ENCODE assay signal across 1 mouse cellular context in genomic region chr9:106417841-106418625, GRCm38 (mm10).
TF ChIP-seq lines count a peak whose summit lies in the region.

No protein-coding gene starts in this region.

TF ChIP-seq in C2C12, 6 proteins besides CTCF, POLR2A, EP300 and RAD21:
- no peak for TF ChIP-seq FOSL1 (IDR thresholded peaks at IDR 0.05; ENCODE audit: insufficient read depth, low read length, poor library complexity, severe bottlenecking)
- no peak for TF ChIP-seq MYOD1 (IDR thresholded peaks at IDR 0.05; ENCODE audit: control insufficient read depth, insufficient read length, low read depth)
- TF ChIP-seq USF1 (IDR thresholded peaks at IDR 0.05; ENCODE audit: low read depth): no peak
- no peak for TF ChIP-seq CEBPB (IDR thresholded peaks at IDR 0.05; ENCODE audit: low read depth)
- TF ChIP-seq MAX (IDR thresholded peaks at IDR 0.05): no peak
- no peak for TF ChIP-seq MYOG (IDR thresholded peaks at IDR 0.05; ENCODE audit: control insufficient read depth, extremely low read depth, insufficient read length)
